Mouse (Mus musculus) MEL (cell line): ENCODE measurements around the gene Pygo2.

Experiments used
- CTCF ChIP-seq, 3 experiments: IDR thresholded peaks in 2 of 3; conservative IDR thresholded peaks in 1 of 3; 2 replicates each; pipeline ENCODE4 v1.5.1; 2011 to 2012; ENCODE audit warnings: low read length in 3 of 3, low read depth in 2 of 3, mild to moderate bottlenecking in 2 of 3, improper control_type of control experiment in 1 of 3, inconsistent platforms in 1 of 3, mixed read lengths in 1 of 3, moderate library complexity in 1 of 3; ENCODE audit not compliant: control insufficient read depth in 1 of 3, insufficient read depth in 1 of 3, poor library complexity in 1 of 3, severe bottlenecking in 1 of 3
- ELF1 ChIP-seq: IDR thresholded peaks from 2 replicates; pipeline ENCODE4 v1.6.1; 2014; ENCODE audit warnings: low read depth, mild to moderate bottlenecking, inconsistent platforms, low read length, improper control_type of control experiment, moderate library complexity
- JUND ChIP-seq: IDR thresholded peaks from 2 replicates; pipeline ENCODE4 v1.6.1; 2011; ENCODE audit warnings: low read depth, mild to moderate bottlenecking, improper control_type of control experiment, low read length
- POLR2A ChIP-seq, 2 experiments: IDR thresholded peaks; 2 replicates each; pipeline ENCODE4 v1.6.1; 2011 to 2012; ENCODE audit warnings: low read length in 2 of 2, mild to moderate bottlenecking in 2 of 2, control low read depth in 1 of 2, improper control_type of control experiment in 1 of 2, low read depth in 1 of 2, moderate library complexity in 1 of 2; ENCODE audit not compliant: control insufficient read depth in 1 of 2, insufficient read depth in 1 of 2, poor library complexity in 1 of 2

DNA sequence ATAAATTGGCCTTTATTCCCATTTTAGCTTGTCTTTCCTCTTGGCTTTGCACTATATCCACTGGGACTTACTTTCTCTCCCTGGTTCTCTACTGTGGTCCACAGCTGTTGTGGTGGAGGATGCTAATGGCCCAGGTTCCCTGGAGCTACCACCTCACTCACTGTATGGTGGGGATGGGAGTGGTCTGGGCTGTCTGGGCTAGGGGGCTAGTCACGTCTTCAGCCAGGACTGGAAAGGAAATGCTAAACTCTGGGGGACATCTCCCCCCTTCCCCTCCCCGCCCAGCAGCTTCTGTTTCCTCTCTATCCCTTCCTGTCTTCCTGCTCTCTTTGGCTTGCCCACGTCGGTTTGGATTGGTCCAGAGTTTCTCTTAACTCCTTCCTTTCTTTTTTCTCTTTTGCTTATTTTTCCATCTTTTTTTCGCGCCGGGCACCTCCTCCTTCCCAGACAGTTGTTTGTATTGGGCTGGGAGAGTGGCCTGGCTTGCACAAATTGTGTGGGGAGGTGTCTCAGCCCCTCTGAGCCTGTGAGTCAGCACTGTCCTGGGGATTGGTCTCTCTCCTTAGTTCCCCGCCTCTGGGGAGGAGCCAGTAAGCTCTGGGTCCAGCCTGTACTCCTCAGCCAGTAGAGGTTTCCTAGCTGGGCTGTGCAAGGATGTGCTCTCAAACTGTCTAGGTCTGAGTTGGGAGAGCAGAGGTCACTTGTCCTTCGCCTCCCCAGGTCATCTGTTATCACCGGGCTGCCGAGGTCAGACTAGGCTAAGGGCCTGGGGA, 8.8 kb upstream of the Pygo2 start:
- TF ChIP-seq CTCF (IDR thresholded peaks at IDR 0.05 in 2 of 3, conservative IDR thresholded peaks at IDR 0.05 in 1 of 3; ENCODE audit: control insufficient read depth in 1 of 3, insufficient read depth in 1 of 3, low read depth in 2 of 3, low read length in 3 of 3, poor library complexity in 1 of 3, severe bottlenecking in 1 of 3) (no peak), POLR2A (IDR thresholded peaks at IDR 0.05; ENCODE audit: control insufficient read depth in 1 of 2, insufficient read depth in 1 of 2, low read depth in 1 of 2, low read length in 2 of 2, poor library complexity in 1 of 2) (no peak), ELF1 (no peak), JUND (no peak)
